Comparison of ENCODE assay signal across 29 mouse cellular contexts in the genomic region with DNA sequence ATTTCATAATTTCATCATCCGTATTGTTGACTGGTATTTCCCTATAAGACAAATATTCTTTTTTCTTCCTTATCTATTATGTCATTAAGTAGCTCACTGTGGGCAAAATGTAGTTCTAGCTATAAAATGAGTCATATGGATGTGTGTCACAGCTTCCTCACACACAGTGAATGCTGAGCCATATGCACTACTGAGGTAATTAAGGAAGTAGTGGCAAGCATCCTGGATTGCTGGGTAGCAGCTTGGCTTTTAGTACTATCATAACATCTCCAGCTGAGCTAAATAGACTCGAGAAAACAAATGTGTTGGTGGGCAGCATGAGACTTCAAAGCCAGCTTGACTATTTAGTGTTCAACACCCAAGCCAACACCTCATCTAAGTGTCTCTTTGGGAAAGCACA.
A peak's percentile ranks its signal among the peaks of the same experiment; 100 is the strongest.
DNase-seq lines count a peak whose midpoint lies in the region; ATAC-seq and TF ChIP-seq lines count a peak whose summit lies in the region.
"Had no signal": no experiment of that assay in that cellular context is flagged by ENCODE, and none has a peak within 500 bp of the region (broad histone marks: within the 10 kb centered on the region; RNA-seq: fewer than 3 reads in every experiment).

No protein-coding gene starts in this region.

- WGBS in forebrain, embryonic 16.5 days, result 67% methylated on average over 2 of the region's 2 CpGs
- 64% methylated on average over 2 of the region's 2 CpGs for WGBS in forebrain, embryonic 15.5 days
- 83% methylated on average over 2 of the region's 2 CpGs for WGBS in midbrain, postnatal 0 days
- WGBS in hindbrain, embryonic 13.5 days, result 82% methylated on average over 2 of the region's 2 CpGs

- TF ChIP-seq CTCF in midbrain, postnatal 0 days (IDR thresholded peaks at IDR 0.05), result no peak

- H3K36me3 ChIP-seq in forebrain, embryonic 16.5 days (ENCODE audit: control insufficient read depth, insufficient read depth), result no peaks in the 10 kb centered on the region
- no peaks in the 10 kb centered on the region for H3K36me3 ChIP-seq in forebrain, embryonic 15.5 days
- H3K36me3 ChIP-seq in midbrain, postnatal 0 days (ENCODE audit: insufficient read depth, low read length), result no peaks in the 10 kb centered on the region
- H3K36me3 ChIP-seq in hindbrain, embryonic 13.5 days, result no peaks in the 10 kb centered on the region
- H3K36me3 ChIP-seq: hindbrain, embryonic 10.5 days; kidney, embryonic 15.5 days; limb, embryonic 12.5 days; neural tube, embryonic 12.5 days had no signal

- 0 out of 2 replicates have a peak, but pooled peaks have one; percentile 49 for ATAC-seq in forebrain, embryonic 16.5 days
- no peak for ATAC-seq in forebrain, embryonic 15.5 days (replicated peaks)
- ATAC-seq in midbrain, postnatal 0 days (ENCODE audit: low FRiP score), result no peak
- no peak for ATAC-seq in hindbrain, embryonic 13.5 days (ENCODE audit: low FRiP score)
- ATAC-seq: forebrain, postnatal 0 days; hindbrain, embryonic 16.5 days; midbrain, embryonic 16.5 days had no signal

- no peak overlapping the region for H3K27ac ChIP-seq in forebrain, embryonic 16.5 days (ENCODE audit: low read length)
- H3K27ac ChIP-seq in forebrain, embryonic 15.5 days (replicated peaks), result no peak overlapping the region
- no peak overlapping the region for H3K27ac ChIP-seq in midbrain, postnatal 0 days (ENCODE audit: low read depth, low read length)
- no peak overlapping the region for H3K27ac ChIP-seq in hindbrain, embryonic 13.5 days
- H3K27ac ChIP-seq: hindbrain, embryonic 10.5 days; kidney, embryonic 15.5 days; layer of hippocampus, adult 2 months; limb, embryonic 12.5 days; neural tube, embryonic 12.5 days; stomach, postnatal 0 days had no signal

- no peak overlapping the region for H3K4me2 ChIP-seq in forebrain, embryonic 16.5 days (ENCODE audit: low read length)
- H3K4me2 ChIP-seq in forebrain, embryonic 15.5 days (replicated peaks), result no peak overlapping the region
- no peak overlapping the region for H3K4me2 ChIP-seq in midbrain, postnatal 0 days (ENCODE audit: low read depth, low read length, poor library complexity, severe bottlenecking)
- H3K4me2 ChIP-seq in hindbrain, embryonic 13.5 days, result no peak overlapping the region
- H3K4me2 ChIP-seq: kidney, embryonic 15.5 days; limb, embryonic 12.5 days; midbrain, embryonic 11.5 days; neural tube, embryonic 12.5 days had no signal

- H3K9me3 ChIP-seq in forebrain, embryonic 16.5 days (ENCODE audit: control insufficient read depth, low read length), result no peaks in the 10 kb centered on the region
- H3K9me3 ChIP-seq in forebrain, embryonic 15.5 days, result no peaks in the 10 kb centered on the region
- no peaks in the 10 kb centered on the region for H3K9me3 ChIP-seq in midbrain, postnatal 0 days (ENCODE audit: low read length)
- no peaks in the 10 kb centered on the region for H3K9me3 ChIP-seq in hindbrain, embryonic 13.5 days
- H3K9me3 ChIP-seq: hindbrain, embryonic 10.5 days; kidney, embryonic 15.5 days; limb, embryonic 12.5 days; neural tube, embryonic 12.5 days had no signal

- no peaks in the 10 kb centered on the region for H3K4me1 ChIP-seq in forebrain, embryonic 16.5 days (replicated peaks; ENCODE audit: control insufficient read depth, insufficient read depth, low read length)
- H3K4me1 ChIP-seq in forebrain, embryonic 15.5 days, result no peaks in the 10 kb centered on the region
- no peaks in the 10 kb centered on the region for H3K4me1 ChIP-seq in midbrain, postnatal 0 days (ENCODE audit: insufficient read depth, low read length)
- no peaks in the 10 kb centered on the region for H3K4me1 ChIP-seq in hindbrain, embryonic 13.5 days (replicated peaks)
- H3K4me1 ChIP-seq: hindbrain, embryonic 10.5 days; kidney, embryonic 15.5 days; limb, embryonic 12.5 days; neural tube, embryonic 12.5 days had no signal

- H3K4me3 ChIP-seq in forebrain, embryonic 16.5 days (replicated peaks; ENCODE audit: low read length), result no peak overlapping the region
- no peak overlapping the region for H3K4me3 ChIP-seq in forebrain, embryonic 15.5 days
- H3K4me3 ChIP-seq in midbrain, postnatal 0 days (ENCODE audit: low read depth, low read length), result no peak overlapping the region
- H3K4me3 ChIP-seq in hindbrain, embryonic 13.5 days, result no peak overlapping the region
- H3K4me3 ChIP-seq: erythroblast, embryonic 14.5 days; hindbrain, embryonic 10.5 days; kidney, embryonic 15.5 days; layer of hippocampus, adult 2 months; limb, embryonic 12.5 days; myocyte; neural tube, embryonic 12.5 days had no signal

- peak; percentile 1 for DNase-seq in right cerebral cortex, adult 18-20 months
- DNase-seq in right cerebral cortex, postnatal 4 days, result no peak
- DNase-seq in MEL-GATA-1-ER (ENCODE audit: extremely low read depth, low read depth), result peak; percentile 7
- no peak for DNase-seq in midbrain, postnatal 0 days (ENCODE audit: low spot score)
- DNase-seq: adrenal gland, postnatal 10 days; B cell, adult 2 months; cerebellum, adult 11-12 months; forebrain, postnatal 0 days; gastrocnemius, postnatal 14 days; heart, postnatal 14 days; kidney, adult 18-20 months; kidney, postnatal 25 days; lung, postnatal 36 days; thymus, adult 2 months; thymus, postnatal 36 days had no signal

- no peaks in the 10 kb centered on the region for H3K27me3 ChIP-seq in forebrain, embryonic 16.5 days (replicated peaks; ENCODE audit: control insufficient read depth, insufficient read depth, low read length)
- no peaks in the 10 kb centered on the region for H3K27me3 ChIP-seq in forebrain, embryonic 15.5 days
- H3K27me3 ChIP-seq in midbrain, postnatal 0 days (ENCODE audit: insufficient read depth, low read length), result no peaks in the 10 kb centered on the region
- H3K27me3 ChIP-seq in hindbrain, embryonic 13.5 days, result no peaks in the 10 kb centered on the region
- H3K27me3 ChIP-seq: kidney, embryonic 15.5 days; limb, embryonic 12.5 days; neural tube, embryonic 12.5 days had no signal

- H3K9ac ChIP-seq in forebrain, embryonic 16.5 days (replicated peaks; ENCODE audit: low read depth, low read length), result no peak overlapping the region
- H3K9ac ChIP-seq in forebrain, embryonic 15.5 days (replicated peaks), result no peak overlapping the region
- H3K9ac ChIP-seq in midbrain, postnatal 0 days (replicated peaks; ENCODE audit: low read length, poor library complexity, severe bottlenecking), result no peak overlapping the region
- no peak overlapping the region for H3K9ac ChIP-seq in hindbrain, embryonic 13.5 days
- H3K9ac ChIP-seq: forebrain, postnatal 0 days; kidney, embryonic 15.5 days; limb, embryonic 12.5 days; neural tube, embryonic 12.5 days had no signal

Comparison
In these comparisons a context has a peak if more than half of its experiments do, and no peak if none do; other contexts are left out.
1. DNase-seq: peak in right cerebral cortex, adult 18-20 months (single experiment) and MEL-GATA-1-ER (single experiment); none in right cerebral cortex, postnatal 4 days (single experiment) and midbrain, postnatal 0 days (single experiment).